Mouse (Mus musculus): ENCODE data around the gene Tox2. TPM values are rescaled to one million over a fixed set of nuclear protein-coding genes. Genes with fewer than 3 reads are reported as not detected.

The Tox2 gene
- polyA plus RNA-seq, 1 experiment from 2014 or later: 20.3 TPM

DNA sequence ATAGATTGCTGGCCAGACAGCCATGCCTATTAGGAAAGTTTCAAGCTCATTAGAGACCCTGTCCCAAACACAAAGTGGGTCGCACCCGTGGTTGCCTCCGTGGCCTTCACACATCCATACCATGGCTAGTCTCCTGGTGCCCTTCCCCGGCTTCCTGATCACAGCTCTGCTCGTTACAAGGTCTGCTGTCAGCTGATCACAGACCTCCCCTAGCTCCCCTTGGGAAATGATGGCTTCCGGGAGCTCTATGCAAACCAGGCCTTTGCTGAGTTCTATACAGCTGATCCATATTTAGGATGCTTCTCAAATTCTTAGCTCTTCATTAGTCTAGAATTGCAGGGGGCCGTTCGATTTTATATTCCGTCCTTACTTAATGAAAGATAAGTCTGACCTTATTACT lies 75.1 kb downstream of the Tox2 start:
- DNase-seq (ENCODE audit: low spot score): no peak
- ATAC-seq (ENCODE audit: insufficient read depth, low FRiP score, low TSS enrichment): no peak
- Histone ChIP-seq H3K9ac (ENCODE audit: low read length) (no peak overlapping the region), H3K4me3 (ENCODE audit: low read depth, low read length) (no peak overlapping the region), H3K4me1 (ENCODE audit: control insufficient read depth, insufficient read depth, low read length) (no peaks in the 10 kb centered on the region; the same call in 1 of the 2 replicates), H3K27me3 (ENCODE audit: control insufficient read depth, insufficient read depth, low read length) (no peaks in the 10 kb centered on the region), H3K36me3 (ENCODE audit: control insufficient read depth, insufficient read depth, low read length) (no peaks in the 10 kb centered on the region; the same call in 1 of the 2 replicates), H3K27ac (ENCODE audit: low read depth, low read length) (no peak overlapping the region), H3K4me2 (ENCODE audit: low read depth) (no peak overlapping the region), H3K9me3 (ENCODE audit: control insufficient read depth, low read length) (no peaks in the 10 kb centered on the region)
- 56% methylated on average over 9 of the region's 9 CpGs for WGBS

DNA sequence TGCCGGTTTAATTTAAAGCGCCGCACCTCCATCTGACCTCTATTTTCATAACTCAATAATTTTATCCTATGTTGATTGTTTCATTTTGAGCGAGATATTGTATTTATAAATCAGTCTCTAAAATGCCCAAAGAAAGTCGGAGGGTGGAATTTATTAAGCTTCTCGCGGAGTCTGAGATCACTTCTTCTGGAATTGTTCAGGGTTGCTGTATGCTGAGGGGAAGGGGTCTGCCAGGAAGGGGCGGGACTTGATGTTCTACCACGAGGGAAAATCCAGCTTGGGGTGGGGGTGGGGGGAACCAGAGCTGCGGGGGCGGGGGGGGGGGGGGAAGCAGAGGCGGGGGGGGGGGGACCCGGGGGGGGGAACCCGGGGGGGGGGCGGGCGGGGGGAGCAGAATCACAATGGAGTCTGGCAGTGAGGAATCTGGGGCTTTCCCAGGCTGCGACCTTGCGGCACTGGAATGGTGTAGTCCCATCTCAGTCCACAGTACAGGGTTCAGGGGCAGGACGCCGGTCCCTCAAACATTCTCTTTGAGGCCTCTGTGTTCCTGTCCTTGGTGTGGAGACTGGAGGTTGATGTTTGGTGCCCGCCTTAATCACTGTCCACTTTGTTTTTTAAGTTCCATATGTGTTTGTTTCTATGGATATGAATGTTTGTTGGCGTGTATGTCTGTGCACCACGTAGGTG lies 77.9 kb downstream of the Tox2 start:
- Histone ChIP-seq H3K27ac (ENCODE audit: low read depth, low read length) (no peak overlapping the region), H3K36me3 (ENCODE audit: control insufficient read depth, insufficient read depth, low read length) (no peaks in the 10 kb centered on the region; the same call in 1 of the 2 replicates), H3K4me2 (ENCODE audit: low read depth) (no peak overlapping the region), H3K9me3 (ENCODE audit: control insufficient read depth, low read length) (no peaks in the 10 kb centered on the region), H3K4me1 (ENCODE audit: control insufficient read depth, insufficient read depth, low read length) (no peaks in the 10 kb centered on the region; the same call in 1 of the 2 replicates), H3K4me3 (ENCODE audit: low read depth, low read length) (no peak overlapping the region), H3K27me3 (ENCODE audit: control insufficient read depth, insufficient read depth, low read length) (no peaks in the 10 kb centered on the region), H3K9ac (ENCODE audit: low read length) (no peak overlapping the region)
- WGBS: 75% methylated on average over 16 of the region's 23 CpGs
- no peak for DNase-seq (ENCODE audit: low spot score)
- no peak for ATAC-seq (ENCODE audit: insufficient read depth, low FRiP score, low TSS enrichment)

DNA sequence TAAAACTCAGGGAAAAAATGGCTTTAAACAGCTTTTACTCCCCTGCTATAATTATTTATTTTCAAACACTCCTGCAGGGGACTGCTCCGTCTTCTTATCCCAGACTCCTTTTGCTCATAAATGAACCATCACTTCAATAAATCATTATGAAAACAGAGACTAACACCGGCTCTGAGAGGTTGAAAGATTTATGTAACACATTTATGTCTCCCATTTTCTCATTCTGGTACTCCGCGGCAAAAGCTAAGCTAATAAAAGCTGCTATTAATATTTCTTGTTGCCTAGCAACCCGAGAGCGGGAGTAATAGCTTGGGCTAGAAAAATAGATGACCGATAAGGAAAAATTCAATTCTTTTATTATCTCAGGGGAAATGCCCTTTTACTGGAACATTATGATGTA lies 81.9 kb downstream of the Tox2 start:
- Histone ChIP-seq H3K4me3 (ENCODE audit: low read depth, low read length) (no peak overlapping the region), H3K4me1 (ENCODE audit: control insufficient read depth, insufficient read depth, low read length) (peaks cover 11% of the 10 kb centered on the region), H3K4me2 (ENCODE audit: low read depth) (no peak overlapping the region), H3K27me3 (ENCODE audit: control insufficient read depth, insufficient read depth, low read length) (0 out of 2 replicates have a peak, but pooled peaks cover 7% of the 10 kb centered on the region), H3K36me3 (ENCODE audit: control insufficient read depth, insufficient read depth, low read length) (no peaks in the 10 kb centered on the region), H3K9me3 (ENCODE audit: control insufficient read depth, low read length) (no peaks in the 10 kb centered on the region), H3K27ac (ENCODE audit: low read depth, low read length) (no peak overlapping the region), H3K9ac (ENCODE audit: low read length) (no peak overlapping the region)
- 37% methylated on average over 7 of the region's 7 CpGs for WGBS
- peak; percentile 35; the same call in 1 of the 2 replicates for ATAC-seq (ENCODE audit: insufficient read depth, low FRiP score, low TSS enrichment)
- peak; percentile 31 for DNase-seq (ENCODE audit: low spot score)

DNA sequence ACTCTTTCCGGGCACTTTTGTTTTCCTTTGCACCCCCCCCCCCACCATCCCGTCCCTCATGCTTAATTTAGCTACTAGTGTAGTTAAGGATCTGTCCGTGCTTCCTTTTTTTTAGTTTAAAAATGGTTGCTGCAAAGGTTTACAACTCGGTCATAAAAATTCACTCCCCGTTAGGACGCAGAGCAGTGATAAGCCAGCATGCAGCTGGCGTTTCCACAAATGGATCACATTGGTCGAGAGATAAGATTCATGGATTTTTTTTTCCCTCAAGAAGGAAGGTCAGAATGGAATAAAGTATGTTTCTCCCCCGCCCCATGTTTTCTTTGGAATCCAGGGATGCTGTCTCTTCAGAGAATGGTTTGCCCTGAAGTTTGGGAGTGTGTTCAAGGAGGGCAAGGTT lies 82.4 kb downstream of the Tox2 start:
- Histone ChIP-seq H3K9me3 (ENCODE audit: control insufficient read depth, low read length) (no peaks in the 10 kb centered on the region), H3K4me2 (ENCODE audit: low read depth) (no peak overlapping the region), H3K36me3 (ENCODE audit: control insufficient read depth, insufficient read depth, low read length) (no peaks in the 10 kb centered on the region), H3K9ac (ENCODE audit: low read length) (no peak overlapping the region), H3K4me1 (ENCODE audit: control insufficient read depth, insufficient read depth, low read length) (peaks cover 14% of the 10 kb centered on the region), H3K4me3 (ENCODE audit: low read depth, low read length) (no peak overlapping the region), H3K27ac (ENCODE audit: low read depth, low read length) (no peak overlapping the region), H3K27me3 (ENCODE audit: control insufficient read depth, insufficient read depth, low read length) (peaks cover 11% of the 10 kb centered on the region)
- WGBS: 50% methylated on average over 9 of the region's 9 CpGs
- no peak for DNase-seq (ENCODE audit: low spot score)
- ATAC-seq (ENCODE audit: insufficient read depth, low FRiP score, low TSS enrichment): no peak

DNA sequence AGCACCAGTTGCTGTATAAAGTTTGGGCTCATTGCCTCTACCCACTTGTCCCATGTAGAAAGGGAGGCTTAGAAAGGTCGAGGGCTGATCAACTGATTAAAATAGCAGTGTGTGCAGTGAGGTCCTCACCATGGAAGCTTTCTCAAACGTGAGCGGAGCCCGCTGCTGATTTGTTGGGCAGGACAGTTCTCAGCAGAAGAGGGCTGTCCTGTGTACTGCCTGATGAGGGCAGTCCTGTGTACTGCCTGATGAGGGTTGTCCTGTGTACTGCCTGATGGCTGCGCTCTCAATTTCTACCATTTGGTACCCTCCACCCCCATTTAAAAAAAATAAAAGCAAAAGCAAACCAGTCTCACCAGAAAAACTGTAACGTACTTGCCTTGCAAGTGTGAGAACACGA lies 82.8 kb downstream of the Tox2 start:
- Histone ChIP-seq H3K36me3 (ENCODE audit: control insufficient read depth, insufficient read depth, low read length) (no peaks in the 10 kb centered on the region), H3K9ac (ENCODE audit: low read length) (no peak overlapping the region), H3K9me3 (ENCODE audit: control insufficient read depth, low read length) (no peaks in the 10 kb centered on the region), H3K4me2 (ENCODE audit: low read depth) (no peak overlapping the region), H3K4me1 (ENCODE audit: control insufficient read depth, insufficient read depth, low read length) (peaks cover 15% of the 10 kb centered on the region), H3K27me3 (ENCODE audit: control insufficient read depth, insufficient read depth, low read length) (peaks cover 15% of the 10 kb centered on the region), H3K4me3 (ENCODE audit: low read depth, low read length) (no peak overlapping the region), H3K27ac (ENCODE audit: low read depth, low read length) (no peak overlapping the region)
- no peak for ATAC-seq (ENCODE audit: insufficient read depth, low FRiP score, low TSS enrichment)
- DNase-seq (ENCODE audit: low spot score): no peak
- WGBS: 50% methylated on average over 7 of the region's 7 CpGs

DNA sequence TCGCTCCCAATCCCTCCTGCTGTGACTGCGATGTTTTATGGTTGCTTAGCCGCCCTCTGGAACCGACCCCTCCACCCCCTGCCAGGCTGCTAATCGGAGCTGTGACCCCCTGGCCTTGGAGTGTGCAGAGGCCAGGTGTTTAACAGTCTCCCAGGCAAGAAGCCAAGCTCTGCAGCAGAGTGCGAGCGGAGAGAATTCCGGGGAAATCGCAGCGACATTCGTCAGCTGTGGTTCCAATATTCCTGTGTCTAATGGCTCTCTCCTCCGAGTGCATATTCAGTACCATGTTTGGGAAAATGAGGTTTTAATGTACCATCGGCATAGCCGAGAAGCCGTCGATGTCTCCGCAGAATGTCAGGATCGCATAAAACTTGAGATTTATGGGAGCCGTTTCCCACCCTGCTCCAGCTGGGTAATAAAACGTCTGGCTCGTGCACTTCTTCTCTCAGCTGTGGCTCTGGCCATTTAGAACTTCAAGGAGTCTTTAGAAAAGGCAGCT lies 86.0 kb downstream of the Tox2 start:
- DNase-seq (ENCODE audit: low spot score) (peak; percentile 66), ATAC-seq (ENCODE audit: insufficient read depth, low FRiP score, low TSS enrichment) (peak; percentile 77)
- H3K36me3 ChIP-seq (ENCODE audit: control insufficient read depth, insufficient read depth, low read length): no peaks in the 10 kb centered on the region
- H3K4me1 ChIP-seq (ENCODE audit: control insufficient read depth, insufficient read depth, low read length): peaks cover 15% of the 10 kb centered on the region
- peak overlapping the region; percentile 30 for H3K4me2 ChIP-seq (ENCODE audit: low read depth)
- 3% methylated on average over 21 of the region's 21 CpGs for WGBS
- no peak overlapping the region for H3K4me3 ChIP-seq (ENCODE audit: low read depth, low read length)
- no peak overlapping the region for H3K9ac ChIP-seq (ENCODE audit: low read length)
- H3K27ac ChIP-seq (ENCODE audit: low read depth, low read length): 0 out of 2 replicates have a peak overlapping the region, but pooled peaks have one; percentile 17
- no peaks in the 10 kb centered on the region for H3K9me3 ChIP-seq (ENCODE audit: control insufficient read depth, low read length)
- H3K27me3 ChIP-seq (ENCODE audit: control insufficient read depth, insufficient read depth, low read length): peaks cover 21% of the 10 kb centered on the region

DNA sequence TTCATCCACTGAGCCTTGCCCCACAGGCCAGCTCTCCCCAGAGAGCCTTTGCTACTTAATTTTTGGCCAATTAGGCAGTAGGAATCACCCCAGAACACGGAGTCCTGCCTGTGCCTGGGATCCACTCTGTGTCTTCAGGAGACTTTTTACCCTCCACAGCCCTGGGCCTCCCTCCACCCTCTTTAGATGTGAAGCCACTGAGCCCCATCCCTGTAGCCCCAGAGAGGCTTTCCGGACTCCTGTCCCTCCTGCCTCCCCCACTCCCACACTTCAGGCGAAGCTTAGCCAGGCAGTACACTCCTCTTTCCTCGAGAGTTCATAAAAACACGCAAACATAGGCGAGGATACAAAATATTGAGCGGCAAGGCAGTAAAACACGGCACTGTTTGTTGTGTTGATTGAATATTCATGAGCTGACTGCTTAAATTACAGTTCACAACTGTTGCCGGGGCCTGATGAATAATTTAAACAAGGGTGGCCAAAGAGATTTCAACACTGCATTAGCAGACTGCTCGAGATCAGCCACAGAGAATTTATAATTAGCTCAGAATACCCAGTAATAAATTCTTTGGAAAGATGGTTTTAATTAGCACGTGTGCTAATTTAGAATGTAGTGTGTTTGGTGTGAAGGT lies 94.2 kb downstream of the Tox2 start:
- no peak overlapping the region for H3K9ac ChIP-seq (ENCODE audit: low read length)
- no peaks in the 10 kb centered on the region for H3K9me3 ChIP-seq (ENCODE audit: control insufficient read depth, low read length)
- WGBS: 38% methylated on average over 11 of the region's 11 CpGs
- DNase-seq (ENCODE audit: low spot score): peak; percentile 43
- no peak overlapping the region for H3K4me2 ChIP-seq (ENCODE audit: low read depth)
- H3K4me3 ChIP-seq (ENCODE audit: low read depth, low read length): no peak overlapping the region
- H3K27ac ChIP-seq (ENCODE audit: low read depth, low read length): no peak overlapping the region
- H3K36me3 ChIP-seq (ENCODE audit: control insufficient read depth, insufficient read depth, low read length): no peaks in the 10 kb centered on the region
- peaks cover 13% of the 10 kb centered on the region for H3K4me1 ChIP-seq (ENCODE audit: control insufficient read depth, insufficient read depth, low read length)
- peak; percentile 78 for ATAC-seq (ENCODE audit: insufficient read depth, low FRiP score, low TSS enrichment)
- H3K27me3 ChIP-seq (ENCODE audit: control insufficient read depth, insufficient read depth, low read length): no peaks in the 10 kb centered on the region

DNA sequence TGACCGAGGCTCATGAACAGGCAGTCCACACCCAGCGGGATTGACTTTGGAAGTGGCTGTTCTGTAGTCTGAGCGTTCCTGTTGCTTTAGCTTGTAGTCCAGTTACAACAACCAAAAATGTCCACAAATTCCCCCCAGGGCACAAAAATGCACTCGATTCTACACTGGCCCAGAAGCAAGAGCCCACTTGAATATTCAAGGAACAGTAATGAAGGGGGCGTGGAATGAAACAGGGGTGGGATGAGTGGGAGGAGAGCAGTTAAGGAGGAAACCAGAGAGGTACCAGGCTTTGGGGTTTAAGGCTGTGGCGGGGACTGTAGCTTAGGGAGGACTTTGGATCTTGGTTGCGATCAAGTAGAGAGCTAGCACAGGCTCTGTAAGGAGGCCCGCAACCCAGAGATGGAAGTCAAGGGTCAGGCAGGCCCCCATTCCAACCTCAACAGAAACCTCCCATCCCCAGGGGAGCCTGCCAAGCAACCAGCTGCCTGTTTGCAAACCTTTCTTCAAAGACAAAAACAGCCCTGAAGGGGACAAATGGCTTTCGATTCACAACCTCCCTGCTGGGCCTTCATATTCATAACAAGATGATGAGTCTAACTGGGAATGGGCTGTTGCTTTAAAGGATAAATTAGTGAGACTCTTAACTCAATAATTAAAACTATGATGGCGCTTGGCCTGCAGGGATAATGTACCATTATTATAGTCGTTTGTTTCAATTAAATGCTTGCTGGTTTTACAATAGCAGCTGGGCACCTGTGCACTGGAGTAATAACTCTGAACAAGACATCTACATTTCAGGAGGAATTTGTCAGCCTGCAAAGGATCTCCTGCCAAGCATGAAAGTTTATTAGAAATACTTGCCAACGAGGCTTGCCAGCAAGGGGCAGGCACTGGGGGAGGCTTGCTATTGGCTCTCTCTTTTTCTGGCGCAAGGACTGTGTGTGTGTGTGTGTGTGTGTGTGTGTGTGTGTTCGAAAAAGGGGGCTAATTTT lies 97.4 kb downstream of the Tox2 start:
- H3K9ac ChIP-seq (ENCODE audit: low read length): no peak overlapping the region
- no peak overlapping the region for H3K4me2 ChIP-seq (ENCODE audit: low read depth)
- DNase-seq (ENCODE audit: low spot score) (peak; percentile 41), ATAC-seq (ENCODE audit: insufficient read depth, low FRiP score, low TSS enrichment) (no peak)
- no peaks in the 10 kb centered on the region for H3K9me3 ChIP-seq (ENCODE audit: control insufficient read depth, low read length)
- no peak overlapping the region for H3K4me3 ChIP-seq (ENCODE audit: low read depth, low read length)
- H3K36me3 ChIP-seq (ENCODE audit: control insufficient read depth, insufficient read depth, low read length): no peaks in the 10 kb centered on the region
- 31% methylated on average over 14 of the region's 14 CpGs for WGBS
- 0 out of 2 replicates have a peak, but pooled peaks cover 3% of the 10 kb centered on the region for H3K27me3 ChIP-seq (ENCODE audit: control insufficient read depth, insufficient read depth, low read length)
- peaks cover 17% of the 10 kb centered on the region for H3K4me1 ChIP-seq (ENCODE audit: control insufficient read depth, insufficient read depth, low read length)
- H3K27ac ChIP-seq (ENCODE audit: low read depth, low read length): no peak overlapping the region

Data from neural tube, embryonic 11.5 days (tissue).